Mouse (Mus musculus) heart, embryonic 14.5 days (tissue): ENCODE results near the gene Gpx4. TPM values are rescaled to one million over a fixed set of nuclear protein-coding genes. Genes with fewer than 3 reads are reported as not detected.
"Not testable (repeated sequence)": the region's sequence is repeated elsewhere in the genome, so short reads cannot be mapped to it uniquely, and the experiment has no call there.

Source experiments
- ATAC-seq: fragments of 200-750 bp; cut with Nextera tagmentation; 2 replicates; pipeline ENCODE4 v1.8.0; 2017; ENCODE audit warnings: low read depth, moderate TSS enrichment; ENCODE audit not compliant: insufficient number of reproducible peaks, insufficient read depth, low FRiP score
- H3K27ac ChIP-seq, 2 experiments: fragments of 200-500 bp in 1 of 2; fragments of 300-500 bp in 1 of 2; sonication (generic) in 1 of 2; replicated peaks in 1 of 2; 2 replicates each; pipeline ENCODE4 v1.5.1; 2012 to 2014; ENCODE audit warnings: low read depth in 2 of 2, low read length in 2 of 2, control low read depth in 1 of 2, mild to moderate bottlenecking in 1 of 2, mixed read lengths in 1 of 2; ENCODE audit not compliant: control insufficient read depth in 1 of 2, insufficient read depth in 1 of 2
- H3K27me3 ChIP-seq: fragments of 300-500 bp; sonication (generic); 2 replicates; pipeline ENCODE4 v1.6.1; 2014; ENCODE audit warnings: mild to moderate bottlenecking, low read length, control low read depth; ENCODE audit not compliant: control insufficient read depth, insufficient read depth
- H3K36me3 ChIP-seq: fragments of 300-500 bp; sonication (generic); 2 replicates; pipeline ENCODE4 v1.6.1; 2014; ENCODE audit warnings: mild to moderate bottlenecking, control low read depth, low read length, mixed read lengths; ENCODE audit not compliant: control insufficient read depth, insufficient read depth
- H3K4me1 ChIP-seq, 2 experiments: fragments of 200-500 bp in 1 of 2; fragments of 300-500 bp in 1 of 2; sonication (generic) in 1 of 2; 2 replicates each; pipeline ENCODE4 v1.6.1; 2012 to 2014; ENCODE audit warnings: low read length in 2 of 2, control low read depth in 1 of 2, mixed read lengths in 1 of 2; ENCODE audit not compliant: control insufficient read depth in 2 of 2, insufficient read depth in 2 of 2
- H3K4me2 ChIP-seq: fragments of 300-500 bp; sonication (generic); 2 replicates; pipeline ENCODE4 v1.6.1; 2014; ENCODE audit warnings: mild to moderate bottlenecking, low read length
- H3K4me3 ChIP-seq, 2 experiments: fragments of 200-500 bp in 1 of 2; fragments of 300-500 bp in 1 of 2; sonication (generic) in 1 of 2; 2 replicates each; pipeline ENCODE4 v1.5.1; 2012 to 2014; ENCODE audit warnings: low read length in 2 of 2, mild to moderate bottlenecking in 2 of 2, control low read depth in 1 of 2, low read depth in 1 of 2, moderate library complexity in 1 of 2; ENCODE audit not compliant: control insufficient read depth in 1 of 2, insufficient read depth in 1 of 2
- H3K9ac ChIP-seq: fragments of 300-500 bp; sonication (generic); 2 replicates; pipeline ENCODE4 v1.6.1; 2014; ENCODE audit warnings: mild to moderate bottlenecking, low read length
- H3K9me3 ChIP-seq: fragments of 300-500 bp; sonication (generic); 2 replicates; pipeline ENCODE4 v1.6.1; 2016; ENCODE audit warnings: low read length, control low read depth; ENCODE audit not compliant: control insufficient read depth
- WGBS: fragments of 180-500 bp; shearing (Covaris S2); extraction: QIAGEN DNeasy Blood & Tissue Kit; methylation state at CpG from one replicate; pipeline ENCODE4 v1.1.7; 2014; 5-methylcytosine and 5-hydroxymethylcytosine counted together
- polyA plus RNA-seq: library from polyadenylated mRNA; unstranded; fragments of >200 nt; fragmentation: Nextera tagmentation; extraction: Ambion mirVana; gene quantifications from 2 replicates; pipeline ENCODE4 v1.2.1, GENCODE M21; 2014

The Gpx4 gene
- polyA plus RNA-seq, 1 experiment from 2014 or later, result 757 TPM

GRCm38 (mm10) chr10:80054911-80055310 lies 7.9 kb downstream of the Gpx4 start:
- H3K9ac ChIP-seq, result peak overlapping the region; percentile 97
- not testable (repeated sequence) for H3K27me3 ChIP-seq, ATAC-seq, H3K9me3 ChIP-seq
- H3K36me3 ChIP-seq, result peaks cover 50% of the 10 kb centered on the region
- WGBS, result 26% methylated on average over 3 of the region's 3 CpGs
- 0 out of 4 replicates have a peak overlapping the region, but pooled peaks of 1 of the 2 experiments have one; percentile 6 for H3K27ac ChIP-seq
- peaks cover 20 to 44% of the 10 kb centered on the region in 2 experiments for H3K4me1 ChIP-seq
- H3K4me3 ChIP-seq, result peak overlapping the region; percentile 83 to 88
- H3K4me2 ChIP-seq, result peak overlapping the region; percentile 88

GRCm38 (mm10) chr10:80055364-80055763 lies 8.4 kb downstream of the Gpx4 start:
- peak overlapping the region; percentile 54 for H3K9ac ChIP-seq
- no peaks in the 10 kb centered on the region for H3K27me3 ChIP-seq
- H3K4me1 ChIP-seq, result peaks cover 16 to 39% of the 10 kb centered on the region in 2 experiments
- H3K27ac ChIP-seq, result 0 out of 4 replicates have a peak overlapping the region, but pooled peaks of 1 of the 2 experiments have one; percentile 6
- H3K4me3 ChIP-seq, result peak overlapping the region in 1 of 2 experiments; percentile 88; a peak in 2 of 4 replicates
- H3K36me3 ChIP-seq, result peaks cover 55% of the 10 kb centered on the region
- no peaks in the 10 kb centered on the region for H3K9me3 ChIP-seq
- no peak for ATAC-seq
- H3K4me2 ChIP-seq, result peak overlapping the region; percentile 88
- WGBS, result 77% methylated on average over 5 of the region's 5 CpGs

- no peaks in the 10 kb centered on the region for H3K27me3 ChIP-seq
- no peaks in the 10 kb centered on the region for H3K9me3 ChIP-seq
- no peak overlapping the region for H3K4me2 ChIP-seq
- no peak overlapping the region for H3K27ac ChIP-seq
- ATAC-seq, result no peak
- H3K9ac ChIP-seq, result no peak overlapping the region; the same call in 1 of the 2 replicates
- H3K4me1 ChIP-seq, result peaks cover 14 to 38% of the 10 kb centered on the region in 2 experiments
- WGBS, result 53% methylated on average over 9 of the region's 10 CpGs
- H3K4me3 ChIP-seq, result no peak overlapping the region
- H3K36me3 ChIP-seq, result peaks cover 60% of the 10 kb centered on the region
These were observed 8.9 kb downstream of the Gpx4 start for GRCm38 (mm10) chr10:80055891-80056290.

GRCm38 (mm10) chr10:80056506-80056905 lies 9.5 kb downstream of the Gpx4 start:
- Histone ChIP-seq H3K4me1 (peaks cover 14 to 31% of the 10 kb centered on the region in 2 experiments), H3K27me3 (no peaks in the 10 kb centered on the region), H3K4me2 (no peak overlapping the region), H3K36me3 (peaks cover 66% of the 10 kb centered on the region), H3K4me3 (no peak overlapping the region), H3K9ac (no peak overlapping the region), H3K27ac (no peak overlapping the region), H3K9me3 (no peaks in the 10 kb centered on the region)
- ATAC-seq, result no peak
- 90% methylated on average over 4 of the region's 4 CpGs for WGBS

GRCm38 (mm10) chr10:80056976-80057682 lies 10.2 kb downstream of the Gpx4 start:
- WGBS, result 88% methylated on average over 27 of the region's 27 CpGs
- Histone ChIP-seq H3K27ac (no peak overlapping the region), H3K27me3 (no peaks in the 10 kb centered on the region), H3K36me3 (peaks cover 72% of the 10 kb centered on the region), H3K9me3 (no peaks in the 10 kb centered on the region), H3K4me1 (peaks cover 9 to 25% of the 10 kb centered on the region in 2 experiments), H3K4me2 (no peak overlapping the region), H3K4me3 (no peak overlapping the region), H3K9ac (no peak overlapping the region)
- no peak for ATAC-seq

- Histone ChIP-seq H3K4me1 (peaks cover 5 to 18% of the 10 kb centered on the region in 2 experiments; a peak in 3 of 4 replicates), H3K4me2 (no peak overlapping the region), H3K9ac (no peak overlapping the region), H3K27me3 (no peaks in the 10 kb centered on the region), H3K9me3 (no peaks in the 10 kb centered on the region), H3K4me3 (no peak overlapping the region), H3K36me3 (peaks cover 79% of the 10 kb centered on the region), H3K27ac (no peak overlapping the region)
- no peak for ATAC-seq
- WGBS, result 75% methylated on average over 30 of the region's 30 CpGs
These were observed 10.8 kb downstream of the Gpx4 start for GRCm38 (mm10) chr10:80057683-80058326.

- ATAC-seq, result no peak
- no peak overlapping the region for H3K4me3 ChIP-seq
- 92% methylated on average over 5 of the region's 5 CpGs for WGBS
- no peak overlapping the region for H3K27ac ChIP-seq
- no peak overlapping the region for H3K9ac ChIP-seq
- H3K9me3 ChIP-seq, result no peaks in the 10 kb centered on the region
- H3K27me3 ChIP-seq, result no peaks in the 10 kb centered on the region
- H3K36me3 ChIP-seq, result peaks cover 86% of the 10 kb centered on the region
- no peak overlapping the region for H3K4me2 ChIP-seq
- H3K4me1 ChIP-seq, result no peaks in the 10 kb centered on the region
These were observed 16.1 kb downstream of the Gpx4 start for GRCm38 (mm10) chr10:80063104-80063503.
